Mouse (Mus musculus) MEL (cell line): ENCODE measurements around the gene Satb1.

ENCODE experiments used
- CHD2 ChIP-seq: IDR thresholded peaks from 2 replicates; pipeline ENCODE4 v1.6.1; 2011; ENCODE audit warnings: low read length, improper control_type of control experiment
- EP300 ChIP-seq, 2 experiments: IDR thresholded peaks; 2 replicates each; pipeline ENCODE4 v1.6.1; 2011; ENCODE audit warnings: improper control_type of control experiment in 2 of 2, low read length in 2 of 2, low read depth in 1 of 2, mild to moderate bottlenecking in 1 of 2
- GABPA ChIP-seq: IDR thresholded peaks from 2 replicates; pipeline ENCODE4 v1.6.1; 2012; ENCODE audit warnings: low read depth, mild to moderate bottlenecking, inconsistent platforms, low read length, improper control_type of control experiment, moderate library complexity
- KAT2A ChIP-seq: conservative IDR thresholded peaks from 2 replicates; pipeline ENCODE4 v1.6.1; 2012; ENCODE audit warnings: low read depth, low read length, improper control_type of control experiment, inconsistent platforms
- MAFK ChIP-seq: IDR thresholded peaks from 2 replicates; pipeline ENCODE4 v1.6.1; 2011; ENCODE audit warnings: low read depth, mild to moderate bottlenecking, low read length, improper control_type of control experiment, borderline replicate concordance
- POLR2A ChIP-seq, 2 experiments: IDR thresholded peaks; 2 replicates each; pipeline ENCODE4 v1.6.1; 2011 to 2012; ENCODE audit warnings: low read length in 2 of 2, mild to moderate bottlenecking in 2 of 2, control low read depth in 1 of 2, improper control_type of control experiment in 1 of 2, low read depth in 1 of 2, moderate library complexity in 1 of 2; ENCODE audit not compliant: control insufficient read depth in 1 of 2, insufficient read depth in 1 of 2, poor library complexity in 1 of 2
- TBP ChIP-seq: IDR thresholded peaks from 2 replicates; pipeline ENCODE4 v1.8.0; 2011; ENCODE audit warnings: low read depth, low read length, improper control_type of control experiment
- USF1 ChIP-seq: IDR thresholded peaks from 2 replicates; pipeline ENCODE4 v1.6.1; 2014; ENCODE audit warnings: low read depth, mild to moderate bottlenecking, inconsistent platforms, low read length, improper control_type of control experiment, moderate library complexity
- ZC3H11A ChIP-seq: IDR thresholded peaks from 2 replicates; pipeline ENCODE4 v1.6.1; 2012; ENCODE audit warnings: low read depth, mild to moderate bottlenecking, inconsistent platforms, low read length, improper control_type of control experiment

DNA sequence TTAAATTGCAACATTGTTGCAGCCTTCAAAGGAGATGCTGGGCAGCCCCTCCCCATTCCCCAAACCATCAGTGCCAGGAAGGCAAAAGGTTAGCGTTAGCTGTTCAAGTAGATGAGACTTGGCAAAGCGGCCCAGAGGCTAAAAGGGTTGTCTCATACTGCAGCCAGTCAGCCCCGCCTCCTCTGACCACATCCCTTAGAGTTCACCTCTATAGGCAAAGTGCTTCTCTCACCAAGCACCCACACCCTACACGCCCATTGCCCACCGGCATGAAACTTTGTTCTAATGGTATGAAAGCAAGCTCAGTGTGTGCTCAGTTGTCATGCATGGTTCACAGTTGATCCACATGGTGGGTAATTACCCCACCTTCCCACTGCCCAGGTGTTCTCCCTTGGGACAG, 43.4 kb upstream of the Satb1 start:
- TF ChIP-seq TBP (no peak), EP300 (IDR thresholded peaks at IDR 0.05; ENCODE audit: low read depth in 1 of 2, low read length in 2 of 2) (no peak), KAT2A (no peak), MAFK (no peak), GABPA (no peak), POLR2A (IDR thresholded peaks at IDR 0.05; ENCODE audit: control insufficient read depth in 1 of 2, insufficient read depth in 1 of 2, low read depth in 1 of 2, low read length in 2 of 2, poor library complexity in 1 of 2) (no peak), ZC3H11A (no peak), USF1 (no peak), CHD2 (no peak)
